9 mouse cellular contexts compared by ENCODE assay signal in the genomic region with DNA sequence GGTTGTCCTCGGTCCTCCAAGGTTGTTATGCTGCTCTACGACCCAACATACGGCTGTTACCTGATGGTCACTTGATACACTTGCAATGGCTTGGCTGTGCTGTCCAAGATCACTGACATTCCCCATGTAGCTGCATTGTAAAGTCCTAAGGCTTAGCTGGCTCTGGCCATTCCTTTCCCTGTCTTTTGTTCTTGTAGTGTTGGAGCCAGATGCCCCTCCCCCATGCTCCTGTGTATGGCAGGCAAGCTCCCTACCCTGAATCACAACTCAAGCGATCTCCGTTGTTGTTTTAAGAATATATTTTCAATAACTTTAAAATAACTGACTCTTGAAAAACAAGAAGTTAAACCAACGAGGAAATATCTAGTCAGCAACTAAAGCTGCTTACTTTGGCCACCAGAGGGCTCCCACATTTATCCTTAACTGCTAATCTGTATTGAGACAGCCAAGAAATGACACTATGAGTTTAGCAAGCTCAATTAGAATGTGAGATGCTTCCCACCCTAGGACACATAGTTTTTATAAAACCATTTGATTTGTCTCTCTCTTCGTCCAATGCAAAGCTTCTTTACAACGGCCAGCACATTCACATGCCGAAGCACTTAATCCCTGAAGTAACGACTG.
DNase-seq lines count a peak whose midpoint lies in the region; ATAC-seq lines count a peak whose summit lies in the region.
"Had no signal": no experiment of that assay in that cellular context is flagged by ENCODE, and none has a peak within 500 bp of the region (broad histone marks: within the 10 kb centered on the region; RNA-seq: fewer than 3 reads in every experiment).

No protein-coding gene starts in this region.

- no peak overlapping the region for H3K27ac ChIP-seq in embryonic facial prominence, embryonic 14.5 days (replicated peaks; ENCODE audit: low read depth, low read length)
- H3K27ac ChIP-seq: liver, embryonic 15.5 days had no signal

- H3K4me2 ChIP-seq in embryonic facial prominence, embryonic 14.5 days (ENCODE audit: low read depth, low read length), result no peak overlapping the region
- H3K4me2 ChIP-seq: liver, embryonic 15.5 days had no signal

- WGBS in embryonic facial prominence, embryonic 14.5 days, result 59% methylated on average over 10 of the region's 10 CpGs

- H3K4me3 ChIP-seq in embryonic facial prominence, embryonic 14.5 days (ENCODE audit: low read depth, low read length), result no peak overlapping the region
- H3K4me3 ChIP-seq: liver, embryonic 15.5 days had no signal

- H3K27me3 ChIP-seq in embryonic facial prominence, embryonic 14.5 days (replicated peaks; ENCODE audit: control insufficient read depth, insufficient read depth, low read length), result no peaks in the 10 kb centered on the region

- no peak overlapping the region for H3K9ac ChIP-seq in embryonic facial prominence, embryonic 14.5 days (ENCODE audit: low read depth, low read length)
- H3K9ac ChIP-seq: liver, embryonic 15.5 days had no signal

- ATAC-seq in CD4-positive, CD25-positive, alpha-beta regulatory T cell, adult 4 months, result no peak
- ATAC-seq in embryonic facial prominence, embryonic 14.5 days (ENCODE audit: low read depth), result no peak

- no peaks in the 10 kb centered on the region for H3K4me1 ChIP-seq in embryonic facial prominence, embryonic 14.5 days (ENCODE audit: control insufficient read depth, insufficient read depth, low read length)
- H3K4me1 ChIP-seq: liver, embryonic 15.5 days had no signal

- DNase-seq in CD4-positive, CD25-positive, alpha-beta regulatory T cell, adult 2 months (ENCODE audit: low read depth, low spot score), result peak; percentile 50
- peak; percentile 38 to 55 for DNase-seq in layer of hippocampus, postnatal 10 days (ENCODE audit: low spot score in 2 of 2)
- no peak for DNase-seq in layer of hippocampus, adult 9-10 months (ENCODE audit: low spot score)
- DNase-seq in MN1 (ENCODE audit: low spot score), result peak; percentile 57
- DNase-seq in embryonic facial prominence, embryonic 14.5 days (ENCODE audit: low spot score), result peak; percentile 63
- peak; percentile 51 to 62 for DNase-seq in kidney, postnatal 4 days
- DNase-seq in retina, postnatal 7 days (ENCODE audit: low read depth, low spot score), result peak; percentile 41

- H3K36me3 ChIP-seq in embryonic facial prominence, embryonic 14.5 days (ENCODE audit: control insufficient read depth, insufficient read depth, low read length), result no peaks in the 10 kb centered on the region
- H3K36me3 ChIP-seq: liver, embryonic 15.5 days had no signal

- no peaks in the 10 kb centered on the region for H3K9me3 ChIP-seq in embryonic facial prominence, embryonic 14.5 days (ENCODE audit: control insufficient read depth, low read length)
- H3K9me3 ChIP-seq: liver, embryonic 15.5 days had no signal
